Mouse (Mus musculus): ENCODE data around the gene Slc39a11.

Gene Slc39a11

DNA sequence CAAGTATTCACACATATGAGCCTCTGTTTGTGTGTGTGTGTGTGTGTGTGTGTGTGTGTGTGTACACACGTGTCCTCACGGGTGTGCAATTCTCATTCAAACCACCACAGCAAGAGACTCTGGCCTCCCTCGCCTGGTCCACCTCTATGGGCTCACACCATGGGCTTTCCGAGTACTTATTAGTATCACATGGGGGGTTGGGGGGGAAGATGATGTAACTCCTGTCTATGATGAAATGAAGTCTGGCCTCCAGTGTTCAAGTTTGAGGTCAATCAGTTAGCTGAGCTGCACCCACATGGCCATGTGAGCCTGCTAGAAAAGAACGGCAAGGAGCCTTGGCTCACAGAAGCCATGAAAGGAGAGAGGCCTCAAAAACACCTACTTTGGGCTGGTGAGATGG, 16.5 kb downstream of the Slc39a11 start:
- DNase-seq (ENCODE audit: low read depth, low spot score) = no peak

DNA sequence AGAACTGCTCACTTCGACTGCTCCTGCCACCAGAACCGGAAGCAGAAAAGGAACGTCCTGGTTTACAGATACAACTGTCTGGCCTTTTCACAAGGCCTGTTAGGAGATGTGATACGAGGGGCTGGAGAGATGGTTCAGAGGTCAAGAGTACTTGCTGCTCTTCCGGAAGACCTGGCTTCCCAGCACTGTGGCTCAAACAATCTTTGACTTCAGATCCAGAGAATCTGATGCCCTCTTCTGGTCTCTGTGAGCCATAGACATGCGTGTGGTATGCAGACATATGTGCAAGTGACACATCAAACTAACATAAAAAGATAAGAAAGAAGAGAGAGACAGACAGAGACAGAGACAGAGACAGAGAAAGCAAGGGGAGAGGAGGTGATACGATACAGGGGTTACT, 17.6 kb downstream of the Slc39a11 start:
- no peak for DNase-seq (ENCODE audit: low read depth, low spot score)

DNA sequence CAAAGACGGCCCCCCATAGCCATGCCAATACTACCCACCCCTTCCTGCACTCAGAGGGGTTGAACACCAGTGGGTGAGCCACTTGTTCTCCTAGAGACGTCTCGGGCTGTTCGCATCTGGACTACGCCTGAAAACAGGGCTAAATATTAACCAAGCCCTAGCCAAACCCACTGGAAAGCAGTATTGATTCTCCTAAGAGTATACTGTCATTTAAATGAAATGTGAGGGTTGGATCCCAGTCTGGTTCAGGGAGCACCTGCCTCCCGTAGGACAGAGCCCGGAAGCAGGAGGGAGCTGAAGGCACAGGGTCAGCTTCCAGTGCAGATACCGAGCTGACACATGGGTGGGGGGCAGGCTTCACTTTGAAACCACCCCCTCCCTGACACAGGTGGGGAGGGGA, 18.0 kb downstream of the Slc39a11 start:
- DNase-seq (ENCODE audit: low read depth, low spot score) = no peak

GRCm38 (mm10) chr11:113631302-113631701, 18.6 kb downstream of the Slc39a11 start:
- no peak for DNase-seq (ENCODE audit: low read depth, low spot score)

DNA sequence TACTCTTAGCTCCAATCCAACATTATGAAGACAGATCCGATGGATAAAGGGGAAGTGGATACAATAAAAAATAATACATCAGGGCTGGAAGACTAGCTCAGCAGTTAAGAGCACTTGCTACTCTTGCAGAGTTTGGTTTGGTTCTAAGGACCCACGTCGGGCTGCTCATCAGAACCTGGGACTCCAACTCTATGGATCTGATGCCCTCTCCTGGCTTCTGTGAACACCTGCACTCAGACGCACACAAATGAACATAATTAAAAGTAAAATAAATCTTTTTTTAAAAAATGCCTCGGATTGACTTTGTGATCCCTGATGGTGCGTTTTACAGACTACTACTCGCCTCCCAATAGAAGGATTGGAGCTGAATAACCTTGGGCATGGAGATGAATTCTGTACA, 19.2 kb downstream of the Slc39a11 start:
- DNase-seq (ENCODE audit: low read depth, low spot score) = no peak

DNA sequence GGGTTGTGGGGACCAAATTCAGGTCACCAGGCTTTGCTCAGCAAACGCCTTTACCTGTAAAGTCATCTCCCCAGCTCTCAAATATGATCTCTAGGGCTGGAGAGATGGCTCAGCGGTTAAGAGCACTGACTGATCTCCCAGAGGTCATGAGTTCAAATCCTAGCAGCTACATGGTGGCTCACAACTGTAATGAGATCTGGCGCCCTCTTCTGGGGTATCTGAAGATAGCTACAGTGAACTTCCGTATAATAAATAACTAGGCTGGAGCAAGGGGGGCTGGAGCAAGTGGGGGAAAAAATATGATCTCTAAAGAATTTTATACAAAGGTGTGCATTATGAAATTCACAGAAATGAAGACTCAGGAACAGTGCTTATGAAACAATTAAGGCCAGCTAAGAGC, 22.1 kb downstream of the Slc39a11 start:
- no peak for DNase-seq (ENCODE audit: low read depth, low spot score)

GRCm38 (mm10) chr11:113625437-113625836, 24.4 kb downstream of the Slc39a11 start:
- DNase-seq (ENCODE audit: low read depth, low spot score) = no peak

GRCm38 (mm10) chr11:113622028-113622427, 27.9 kb downstream of the Slc39a11 start:
- DNase-seq (ENCODE audit: low read depth, low spot score) = no peak

- no peak for DNase-seq (ENCODE audit: low read depth, low spot score)
Measured at GRCm38 (mm10) chr11:113621001-113621400, 28.9 kb downstream of the Slc39a11 start.

DNA sequence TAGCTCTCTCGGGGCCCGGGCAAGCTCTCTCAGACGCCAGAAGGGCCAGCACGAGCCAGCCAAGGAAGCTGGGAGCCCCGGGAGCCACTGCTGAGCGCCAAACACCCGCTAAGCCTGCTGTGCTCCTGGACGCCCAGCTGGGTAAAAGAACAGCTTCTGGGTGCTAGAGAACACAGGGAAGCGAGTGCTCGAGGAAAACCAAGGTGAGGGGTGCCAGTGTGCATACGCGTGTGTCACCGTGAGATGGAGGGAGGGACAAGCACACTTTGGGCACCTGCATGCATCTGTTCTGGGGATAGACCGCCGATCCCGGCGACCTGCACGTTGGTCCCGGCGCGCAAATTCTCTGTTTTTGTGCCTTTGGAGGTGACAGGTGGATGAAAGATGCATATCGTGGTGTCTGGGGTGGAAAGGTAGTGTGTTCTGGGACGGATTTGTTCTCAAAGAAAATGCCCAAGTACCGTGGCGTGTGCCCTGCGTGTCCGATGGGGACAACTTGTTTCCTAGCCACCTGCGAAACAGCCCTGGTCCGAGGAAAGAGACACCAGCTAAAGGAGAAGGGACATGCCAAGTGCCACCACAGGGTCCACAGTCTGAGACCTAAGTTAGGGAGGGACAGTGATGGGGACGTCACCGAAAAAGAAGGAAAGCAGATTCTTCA, 30.3 kb downstream of the Slc39a11 start:
- no peak for DNase-seq (ENCODE audit: low read depth, low spot score)

GRCm38 (mm10) chr11:113618672-113619419, 31.0 kb downstream of the Slc39a11 start, which contains the start of gene Sstr2:
TSS of gene Sstr2 (plus strand) at chr11:113619342.
- no peak for DNase-seq (ENCODE audit: low read depth, low spot score)

DNA sequence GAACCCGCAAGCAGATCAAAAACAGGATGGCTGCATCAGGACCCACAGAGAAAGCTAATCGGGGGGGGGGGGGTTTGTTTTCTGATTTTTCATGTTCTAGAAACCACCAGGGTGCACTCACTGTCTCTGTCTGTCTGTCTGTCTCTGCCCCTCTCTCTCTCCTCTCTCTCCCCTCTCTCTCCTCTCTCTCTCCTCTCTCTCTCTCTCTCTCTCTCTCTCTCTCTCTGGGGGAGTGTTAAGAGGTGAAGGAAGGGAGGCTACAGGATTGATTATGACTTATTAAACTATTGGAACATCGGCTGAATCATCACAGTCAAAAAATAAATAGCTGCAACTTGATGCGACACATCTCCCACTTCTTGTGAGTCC, 31.6 kb downstream of the Slc39a11 start:
- DNase-seq (ENCODE audit: low read depth, low spot score) = no peak

DNA sequence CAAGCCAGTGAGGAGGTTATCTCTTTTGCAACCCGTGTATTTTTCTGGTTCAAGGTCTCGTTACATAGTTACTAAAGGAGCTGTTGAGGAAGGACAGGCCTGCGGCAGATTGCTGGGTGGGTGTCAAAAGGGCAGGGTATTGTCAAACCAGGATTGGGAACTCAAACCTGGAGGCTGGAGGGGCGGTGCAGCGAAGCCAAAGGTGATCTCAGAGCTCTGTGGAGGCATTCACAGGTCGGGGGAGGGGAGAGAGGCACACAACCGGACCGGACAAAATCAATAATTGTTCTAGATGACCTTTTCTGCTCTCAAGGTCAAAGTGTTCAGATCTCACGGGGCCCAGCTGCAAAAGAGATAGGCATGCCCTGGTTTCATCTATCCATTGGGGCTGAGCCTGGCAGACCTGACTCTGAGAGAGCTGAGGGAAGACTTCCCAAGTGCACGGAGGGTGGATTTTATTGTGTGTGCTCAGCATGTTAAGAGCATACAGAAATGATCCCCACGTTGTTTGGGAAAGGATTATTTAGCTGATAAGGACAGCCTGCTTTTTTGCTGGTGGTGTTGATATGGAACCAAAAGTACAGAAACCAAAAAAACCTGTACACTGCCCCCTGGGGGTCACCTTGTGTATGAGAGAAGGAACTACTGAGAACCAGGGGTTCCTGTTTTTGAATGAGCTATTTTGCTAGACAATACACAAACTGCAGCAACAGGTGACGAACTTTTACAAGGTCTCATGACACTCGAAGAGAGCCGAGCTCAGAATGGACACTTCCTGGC, 32.6 kb downstream of the Slc39a11 start:
- peak; percentile 17 for DNase-seq (ENCODE audit: low read depth, low spot score)

- DNase-seq (ENCODE audit: low read depth, low spot score) = no peak
Measured at GRCm38 (mm10) chr11:113614476-113614875, 35.4 kb downstream of the Slc39a11 start.

DNA sequence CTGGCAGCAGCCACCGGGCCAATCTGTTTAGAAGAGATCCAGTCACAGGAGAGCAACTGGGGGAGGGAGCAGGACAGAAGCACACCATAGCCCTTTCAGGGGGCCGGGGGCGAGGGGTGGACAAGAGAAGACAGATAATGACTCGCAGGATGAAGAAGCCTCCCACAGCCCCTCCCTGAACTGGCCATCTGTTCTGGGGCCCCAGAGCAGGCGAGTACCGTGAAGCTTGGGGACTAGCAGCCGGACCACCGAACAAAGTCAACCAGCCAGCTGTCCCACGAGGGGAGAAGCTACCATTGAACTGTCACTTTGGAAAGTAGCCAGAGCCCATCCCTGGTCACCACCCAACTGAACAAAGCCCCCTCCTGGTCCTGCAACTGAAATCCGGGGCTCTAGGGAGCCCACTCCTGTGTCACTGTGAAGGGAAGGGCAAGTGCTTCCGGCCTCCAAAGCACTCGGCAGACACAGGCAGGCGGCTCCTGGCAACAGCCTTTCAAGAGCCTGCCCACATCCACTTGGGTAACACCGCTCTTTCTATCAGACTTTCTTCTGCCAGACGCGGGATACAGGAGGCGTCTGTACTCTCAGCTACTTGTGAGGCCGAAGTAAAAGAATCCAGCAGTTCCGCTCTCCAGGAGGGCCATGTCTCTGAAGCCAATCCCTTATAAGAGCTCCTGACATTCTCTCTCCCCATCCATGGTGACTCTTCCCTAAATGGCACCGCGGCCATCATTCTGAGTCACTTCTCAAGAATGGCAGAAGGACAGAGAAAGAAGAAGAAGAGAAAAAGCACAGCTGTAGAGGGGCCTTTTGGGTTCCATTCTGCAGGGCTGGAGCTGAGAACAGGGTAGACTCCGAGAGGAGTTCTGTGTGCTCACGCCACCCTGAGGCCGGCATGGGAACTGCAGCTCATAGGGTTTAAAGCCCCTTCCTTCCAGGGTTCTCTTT, 37.9 kb downstream of the Slc39a11 start:
- DNase-seq (ENCODE audit: low read depth, low spot score) = no peak

DNA sequence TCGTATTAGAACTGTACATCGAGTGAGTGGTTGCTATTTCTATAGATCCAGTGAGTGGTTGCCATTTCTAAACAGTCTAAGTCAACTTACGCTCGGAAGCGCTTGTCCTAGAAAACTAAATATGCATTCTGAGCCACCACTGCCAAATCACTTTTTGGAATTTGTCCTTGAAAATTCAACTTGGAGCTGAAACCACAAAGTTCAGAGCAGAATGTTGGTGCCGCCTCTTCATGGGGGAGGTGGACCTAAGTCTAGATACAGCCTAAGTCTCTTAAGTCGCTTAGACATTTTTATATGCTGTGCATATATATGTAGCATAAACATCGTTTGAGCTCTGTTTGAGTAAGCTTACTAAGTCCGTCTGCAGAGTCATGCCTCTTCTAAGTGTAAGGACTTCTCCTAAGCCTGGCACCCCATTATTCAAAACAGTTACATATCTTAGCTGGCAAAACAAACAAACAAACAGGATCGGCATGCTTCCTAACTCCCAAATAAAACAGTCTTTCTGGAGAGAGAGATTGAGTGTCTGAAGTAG, 38.7 kb downstream of the Slc39a11 start:
- no peak for DNase-seq (ENCODE audit: low read depth, low spot score)

DNA sequence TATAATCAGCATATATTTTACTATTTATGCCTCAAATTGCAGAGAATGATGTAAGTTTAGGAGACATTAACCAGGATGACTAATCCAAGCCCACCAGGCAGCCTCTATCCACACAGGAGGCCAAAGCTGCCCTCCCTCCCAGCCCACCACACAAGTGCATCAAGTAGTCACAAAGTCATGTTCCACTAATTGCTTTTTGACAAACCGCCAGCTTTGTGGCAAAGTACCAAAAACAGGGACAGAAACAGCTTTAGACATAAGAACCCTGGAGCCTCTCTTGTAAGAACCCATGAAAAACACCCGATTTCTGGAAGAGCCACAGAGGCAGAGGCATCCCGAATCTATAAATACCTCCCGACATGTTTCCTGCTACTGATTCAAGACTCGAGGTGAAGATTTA, 39.6 kb downstream of the Slc39a11 start:
- no peak for DNase-seq (ENCODE audit: low read depth, low spot score)

GRCm38 (mm10) chr11:113609581-113609980, 40.3 kb downstream of the Slc39a11 start:
- no peak for DNase-seq (ENCODE audit: low read depth, low spot score)

GRCm38 (mm10) chr11:113607556-113607955, 42.3 kb downstream of the Slc39a11 start:
- DNase-seq (ENCODE audit: low read depth, low spot score) = no peak

DNA sequence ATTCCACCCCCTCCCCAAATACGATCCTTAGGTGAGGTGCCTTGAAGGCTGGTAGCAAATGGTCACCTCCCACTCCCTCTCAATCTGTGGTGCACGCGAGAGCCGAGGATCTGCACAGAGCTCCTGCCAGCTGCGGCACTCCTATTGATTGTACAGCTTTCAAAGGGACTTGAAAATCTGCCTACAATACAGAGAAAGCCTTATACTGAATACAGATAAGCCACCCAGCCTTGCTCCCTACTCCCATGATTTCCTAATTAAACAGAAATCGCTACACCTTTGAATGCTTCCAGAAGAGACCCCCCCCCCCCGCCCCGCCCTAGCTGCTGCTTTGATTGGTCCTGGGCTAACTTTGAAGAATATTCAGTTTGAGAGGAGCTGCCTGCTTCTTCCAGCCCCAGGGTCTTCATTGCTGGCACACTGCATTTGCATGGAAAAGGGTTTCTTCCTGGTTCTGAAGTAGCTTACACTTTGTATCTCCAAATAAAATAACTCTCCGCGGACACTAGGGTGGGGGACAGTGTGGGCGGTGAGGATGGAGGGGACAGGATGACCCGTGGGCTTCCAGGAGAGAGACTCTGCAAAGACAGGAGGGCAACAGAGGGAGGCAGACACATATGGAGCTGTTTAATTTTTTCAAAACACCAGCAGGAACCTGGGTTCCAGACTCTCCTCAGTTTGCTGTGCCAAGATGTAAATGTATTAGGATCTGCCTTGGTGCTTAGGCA, 48.1 kb downstream of the Slc39a11 start:
- no peak for DNase-seq (ENCODE audit: low read depth, low spot score)

Data from skeletal muscle tissue, adult 2 months (tissue).